Mouse (Mus musculus) urinary bladder, adult 18-20 months (tissue): ENCODE data around the gene Dbndd2.

Experiments used
- DNase-seq, 2 experiments: peaks; one replicate each; pipeline ENCODE4 v3.0.0; 2022; ENCODE audit warnings: low spot score in 2 of 2, mixed read lengths in 2 of 2

The Dbndd2 gene

GRCm38 (mm10) chr2:164453887-164454500 is 31.9 kb upstream of the Dbndd2 start:
- DNase-seq: no peak

- peak in 1 of 2 experiments; percentile 65 for DNase-seq
These were observed 31.1 kb upstream of the Dbndd2 start for GRCm38 (mm10) chr2:164454846-164455245.

- no peak for DNase-seq
These were observed 30.3 kb upstream of the Dbndd2 start for GRCm38 (mm10) chr2:164455421-164456190.

- DNase-seq: no peak
These were observed 29.5 kb upstream of the Dbndd2 start for GRCm38 (mm10) chr2:164456413-164456812.

- no peak for DNase-seq
These were observed 29.0 kb upstream of the Dbndd2 start, which contains the start of gene Sys1 for GRCm38 (mm10) chr2:164456864-164457300. Gene Sys1 (plus strand): TSS chr2:164456964.

GRCm38 (mm10) chr2:164457942-164458341 is 28.0 kb upstream of the Dbndd2 start:
- no peak for DNase-seq

GRCm38 (mm10) chr2:164458535-164458934 is 27.4 kb upstream of the Dbndd2 start:
- no peak for DNase-seq

GRCm38 (mm10) chr2:164460745-164461551 is 25.0 kb upstream of the Dbndd2 start, which contains the start of gene Gm20458:
Gene Gm20458 (plus strand): TSS chr2:164460967.
- peak; percentile 89 to 96 for DNase-seq

- DNase-seq: no peak
These were observed 20.7 kb upstream of the Dbndd2 start for GRCm38 (mm10) chr2:164465161-164465560.

- DNase-seq: no peak
These were observed 19.1 kb upstream of the Dbndd2 start for GRCm38 (mm10) chr2:164466787-164467186.

- no peak for DNase-seq
These were observed 15.7 kb upstream of the Dbndd2 start for GRCm38 (mm10) chr2:164470254-164470653.

GRCm38 (mm10) chr2:164473624-164474023 is 12.3 kb upstream of the Dbndd2 start, which contains the start of gene Trp53tg5:
Gene Trp53tg5 (minus strand): TSS chr2:164473724.
- DNase-seq: no peak

- peak; percentile 45 to 57 for DNase-seq
These were observed 580 bp downstream of the Dbndd2 start for GRCm38 (mm10) chr2:164486258-164487114.

- no peak for DNase-seq
These were observed 1.2 kb downstream of the Dbndd2 start for GRCm38 (mm10) chr2:164487115-164487527.

GRCm38 (mm10) chr2:164487812-164488211 is 1.9 kb downstream of the Dbndd2 start:
- no peak for DNase-seq

GRCm38 (mm10) chr2:164494126-164494525 is 8.2 kb downstream of the Dbndd2 start:
- no peak for DNase-seq

GRCm38 (mm10) chr2:164496331-164496730 is 10.4 kb downstream of the Dbndd2 start:
- DNase-seq: no peak

- DNase-seq: peak; percentile 82 to 83
These were observed 11.2 kb downstream of the Dbndd2 start, which contains the start of gene Pigt for GRCm38 (mm10) chr2:164496847-164497690. Gene Pigt (plus strand): TSS chr2:164497520.

- no peak for DNase-seq
These were observed 11.9 kb downstream of the Dbndd2 start for GRCm38 (mm10) chr2:164497691-164498268.

- DNase-seq: no peak
These were observed 13.4 kb downstream of the Dbndd2 start for GRCm38 (mm10) chr2:164499317-164499716.
